Mouse (Mus musculus): ENCODE measurements at regions not wholly inside any gene's neighbourhood (a gene's known extent, or its start where the extent isn't known, plus 50 kb on each side); places are given as distances from the start of the nearest gene placed in this dataset.

GRCm38 (mm10) chr8:118023451-118023850, 221.7 kb upstream of the Mphosph6 start:
- DNase-seq = no peak

DNA sequence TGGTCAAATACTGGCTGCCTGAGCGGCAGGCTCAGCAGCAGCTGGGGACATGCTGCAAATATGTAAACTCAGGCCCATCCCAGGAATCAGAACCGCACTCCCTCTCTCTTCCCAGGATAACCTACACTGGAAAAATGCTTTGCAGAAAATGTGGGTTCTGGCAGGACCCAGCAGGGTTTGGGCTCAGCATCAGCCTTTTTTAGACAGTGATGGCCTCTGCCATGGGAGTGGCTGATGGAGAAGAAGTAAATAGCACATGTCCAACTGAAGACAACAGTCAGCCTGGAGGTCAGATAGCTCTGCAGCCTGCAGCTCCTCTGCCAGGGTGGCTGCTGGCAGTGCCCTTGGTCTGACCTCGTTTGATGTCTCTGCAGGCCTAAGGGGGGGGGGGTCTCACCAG, 220.2 kb upstream of the Mphosph6 start:
- no peak for DNase-seq

DNA sequence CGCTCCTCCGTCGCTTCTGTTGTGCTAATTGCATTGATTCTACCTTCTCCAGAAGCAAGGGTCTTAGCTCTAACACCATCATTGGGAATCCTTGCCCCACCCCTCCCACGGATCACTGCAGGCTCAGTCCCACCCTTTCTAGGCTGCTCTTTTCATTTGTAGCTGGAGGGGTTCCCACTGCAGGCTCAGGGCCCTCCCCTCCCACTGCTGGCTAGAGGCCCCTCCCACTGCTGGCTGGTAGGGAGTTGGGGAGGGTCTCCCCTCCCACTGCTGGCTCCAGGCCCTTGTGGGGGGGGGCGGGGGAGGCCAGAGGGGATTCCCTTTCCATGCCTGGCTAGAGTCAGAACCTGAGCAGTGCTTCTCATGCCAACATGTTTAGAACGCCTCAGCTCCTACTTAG, 215.5 kb upstream of the Mphosph6 start:
- no peak for DNase-seq

GRCm38 (mm10) chr8:118005186-118005585, 203.4 kb upstream of the Mphosph6 start:
- DNase-seq = no peak

- no peak for DNase-seq
Observed at GRCm38 (mm10) chr8:118004391-118004851, 202.7 kb upstream of the Mphosph6 start.

- DNase-seq = no peak
Observed at GRCm38 (mm10) chr8:118001138-118001537, 199.4 kb upstream of the Mphosph6 start.

DNA sequence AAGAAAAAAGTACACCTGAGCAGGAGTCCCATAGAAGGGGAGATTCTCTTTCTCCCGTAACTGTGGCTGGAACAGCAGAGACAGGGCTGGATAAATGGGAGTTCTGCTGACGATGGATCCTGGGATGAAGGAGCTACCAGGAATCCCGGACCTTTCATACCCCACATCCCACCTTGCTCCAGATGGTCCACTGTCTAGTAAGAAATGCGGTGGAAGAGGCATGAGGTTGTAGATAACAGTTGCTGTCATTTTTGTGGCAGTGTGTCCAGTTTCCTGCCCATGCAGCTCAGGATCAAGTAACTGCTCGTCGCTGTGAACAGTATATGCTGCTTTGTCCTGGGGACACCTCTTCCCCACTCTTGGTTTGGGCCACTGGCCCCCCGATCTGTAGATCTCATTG, 190.1 kb upstream of the Mphosph6 start:
- no peak for DNase-seq

GRCm38 (mm10) chr8:117988781-117989180, 187.0 kb upstream of the Mphosph6 start:
- no peak for DNase-seq

DNA sequence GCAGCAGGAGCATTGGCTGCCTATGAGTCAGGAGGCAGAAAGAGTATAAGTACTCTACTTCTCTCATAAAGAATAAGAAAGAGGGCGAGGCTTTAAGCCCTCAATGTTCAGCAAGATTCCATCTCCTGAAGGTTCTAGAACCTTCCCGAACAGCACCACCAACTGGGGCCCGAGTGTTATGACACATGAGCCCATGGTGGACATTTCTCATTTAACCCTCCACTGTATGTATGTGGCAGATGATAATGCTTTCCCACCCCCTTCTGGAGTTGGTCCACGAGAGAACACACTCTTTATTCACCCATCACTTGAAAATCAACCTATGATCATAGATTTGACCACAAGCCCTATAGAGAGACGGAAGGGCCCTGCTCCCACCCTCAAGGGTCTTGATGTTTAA, 166.6 kb upstream of the Mphosph6 start:
- no peak for DNase-seq

GRCm38 (mm10) chr8:117966556-117966955, 164.8 kb upstream of the Mphosph6 start:
- no peak for DNase-seq

- DNase-seq = no peak
Observed at GRCm38 (mm10) chr8:117963426-117963825, 161.7 kb upstream of the Mphosph6 start.

GRCm38 (mm10) chr8:117962666-117963065, 160.9 kb upstream of the Mphosph6 start:
- DNase-seq = no peak

DNA sequence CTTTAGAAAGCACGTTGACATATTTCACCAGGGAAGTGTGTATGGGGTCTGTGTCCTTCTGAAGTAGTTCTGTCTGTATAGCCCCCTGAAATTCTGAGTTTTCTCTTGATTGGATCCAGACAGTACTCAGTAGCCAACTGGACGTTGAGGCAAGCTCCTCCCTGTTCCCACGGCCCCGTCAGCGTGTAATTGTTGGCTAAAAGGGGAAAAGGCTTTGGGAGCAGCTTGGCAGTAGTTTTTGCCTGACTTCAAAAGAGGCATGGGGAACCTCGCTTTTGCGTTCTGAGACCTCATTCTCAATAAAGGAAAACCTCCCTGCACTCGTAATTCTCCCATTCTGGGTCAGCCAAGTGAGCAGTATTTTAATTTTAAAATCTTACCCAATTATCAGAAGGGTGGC, 157.8 kb upstream of the Mphosph6 start:
- no peak for DNase-seq

GRCm38 (mm10) chr8:117958914-117959313, 157.2 kb upstream of the Mphosph6 start:
- no peak for DNase-seq

DNA sequence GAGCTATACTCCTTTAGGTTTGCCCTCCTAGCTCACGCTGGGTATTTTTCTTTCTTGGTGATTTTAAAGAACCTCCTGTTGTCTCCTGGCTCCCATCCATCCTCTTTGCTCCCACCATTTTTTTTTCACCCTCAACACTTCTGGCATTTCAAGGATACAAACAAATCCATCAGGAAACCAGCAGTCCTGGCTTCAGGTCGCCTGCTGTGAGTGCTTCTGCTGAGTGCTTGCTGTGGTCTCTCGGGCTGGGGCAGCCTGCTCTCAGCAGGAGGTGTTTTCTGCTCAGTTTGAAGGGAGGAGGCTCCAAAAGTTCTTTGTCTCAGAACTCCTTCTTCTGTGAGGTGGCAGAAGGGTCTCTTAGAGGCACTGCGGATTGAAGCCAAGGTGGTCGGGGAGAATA, 149.9 kb upstream of the Mphosph6 start:
- DNase-seq = no peak

DNA sequence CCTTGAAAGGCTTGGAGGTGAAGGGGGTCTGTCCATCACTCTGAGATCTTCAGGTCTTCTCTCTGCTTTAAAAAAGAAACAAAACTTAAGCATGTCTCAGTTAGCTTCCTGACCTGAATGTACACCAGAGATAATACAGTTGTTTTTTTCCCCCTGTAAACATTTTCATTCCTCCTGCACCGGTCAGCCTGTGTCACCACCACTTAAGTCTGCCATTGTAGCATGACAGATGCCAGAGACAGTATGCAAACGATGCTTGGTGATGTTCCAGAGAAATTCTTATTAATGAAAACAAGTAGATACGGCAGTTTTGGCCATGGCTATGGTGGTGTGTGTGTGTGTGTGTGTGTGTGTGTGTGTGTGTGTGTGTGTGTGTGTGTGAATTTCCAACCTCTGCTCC, 144.8 kb upstream of the Mphosph6 start:
- no peak for DNase-seq

- DNase-seq = no peak
Observed at GRCm38 (mm10) chr8:117934566-117935094, 132.9 kb upstream of the Mphosph6 start.

- DNase-seq = no peak
Observed at GRCm38 (mm10) chr8:117930687-117931086, 128.9 kb upstream of the Mphosph6 start.

- DNase-seq = no peak
Observed at GRCm38 (mm10) chr8:117929606-117930005, 127.9 kb upstream of the Mphosph6 start.

DNA sequence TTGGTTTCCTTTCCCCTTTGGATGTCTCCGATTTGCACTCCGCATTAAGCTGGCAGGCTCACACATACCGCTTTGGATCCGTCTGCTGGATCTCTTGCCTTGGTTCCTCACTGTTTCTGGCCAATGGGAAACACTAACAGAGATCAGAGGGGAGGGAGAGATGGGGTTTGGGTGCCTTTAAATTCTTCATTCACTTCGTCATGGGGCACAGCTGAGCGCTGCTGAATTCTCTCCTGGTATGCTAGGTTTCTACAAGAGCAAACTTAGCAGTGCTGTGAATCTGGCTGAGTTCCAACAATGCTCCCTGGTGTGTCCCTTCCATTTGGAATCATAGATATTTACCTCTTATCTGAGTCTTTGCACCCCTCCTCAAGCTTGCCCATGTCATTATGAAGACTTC, 121.6 kb upstream of the Mphosph6 start:
- DNase-seq = no peak

DNA sequence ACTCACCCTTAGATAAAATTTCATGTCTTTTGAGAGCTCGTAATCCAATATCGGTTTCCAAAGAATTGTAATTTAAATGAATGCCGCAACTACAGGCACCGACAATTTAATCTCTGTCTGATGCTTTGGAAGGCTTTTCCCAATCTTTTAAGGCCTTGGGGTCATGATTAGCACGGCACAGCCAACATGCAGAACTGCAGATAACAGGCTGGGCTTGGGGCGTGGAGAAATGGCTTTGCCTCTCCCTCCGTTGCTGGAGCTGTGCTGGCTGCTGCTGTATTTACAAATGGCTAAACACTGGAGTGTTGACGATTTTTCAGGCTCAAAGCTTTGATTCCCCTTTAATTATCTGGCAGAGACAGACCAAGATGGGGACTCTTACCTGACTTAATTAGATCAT, 101.3 kb upstream of the Mphosph6 start:
- DNase-seq = no peak

DNA sequence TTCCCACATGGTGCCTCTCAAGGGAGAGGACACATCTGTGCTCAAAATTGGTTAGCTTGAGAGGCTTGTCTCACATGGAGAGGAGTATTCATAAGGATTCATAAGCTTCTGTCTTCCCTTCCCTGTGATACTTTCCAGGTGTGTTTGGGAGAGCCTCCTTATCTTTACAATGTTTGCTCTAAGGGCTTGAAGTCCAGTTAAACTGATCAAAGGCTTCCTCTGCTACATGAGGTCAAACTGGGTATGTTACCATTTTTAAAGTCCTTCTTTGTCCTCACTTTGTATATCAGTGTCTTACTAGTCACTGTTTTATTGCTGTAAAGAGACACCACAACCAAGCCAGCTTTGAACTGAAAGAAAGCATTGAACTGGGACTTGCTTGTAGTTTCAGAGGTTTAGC, 98.1 kb upstream of the Mphosph6 start:
- DNase-seq = no peak

GRCm38 (mm10) chr8:117898015-117898414, 96.3 kb upstream of the Mphosph6 start:
- no peak for DNase-seq

DNA sequence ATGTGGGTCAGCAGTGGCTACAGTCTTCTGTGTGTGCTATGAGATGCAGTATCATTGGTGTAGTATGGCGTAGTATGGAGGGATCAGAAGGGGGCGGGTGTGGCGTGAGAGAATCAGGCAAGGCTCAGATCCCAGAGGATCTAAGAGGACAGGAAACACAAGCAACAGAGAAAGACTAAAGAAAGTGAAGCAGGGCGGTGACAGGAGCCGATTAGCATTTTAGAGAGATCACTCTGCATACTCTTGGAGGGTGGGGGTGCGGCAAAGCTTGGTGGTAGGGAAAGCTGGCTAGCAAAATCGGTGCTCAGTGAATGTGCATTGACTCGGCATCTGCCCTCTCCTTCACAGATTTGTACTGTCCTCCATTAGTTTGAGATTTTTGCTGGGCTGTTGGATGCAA, 93.1 kb upstream of the Mphosph6 start:
- no peak for DNase-seq

- DNase-seq = no peak
Observed at GRCm38 (mm10) chr8:117890211-117890610, 88.5 kb upstream of the Mphosph6 start.
